Mouse (Mus musculus): ENCODE results near the gene Mark3. TPM values are rescaled to one million over a fixed set of nuclear protein-coding genes. Genes with fewer than 3 reads are reported as not detected.

The Mark3 gene
- total RNA-seq, 2 experiments from 2014 or later = 108 to 110 TPM

DNA sequence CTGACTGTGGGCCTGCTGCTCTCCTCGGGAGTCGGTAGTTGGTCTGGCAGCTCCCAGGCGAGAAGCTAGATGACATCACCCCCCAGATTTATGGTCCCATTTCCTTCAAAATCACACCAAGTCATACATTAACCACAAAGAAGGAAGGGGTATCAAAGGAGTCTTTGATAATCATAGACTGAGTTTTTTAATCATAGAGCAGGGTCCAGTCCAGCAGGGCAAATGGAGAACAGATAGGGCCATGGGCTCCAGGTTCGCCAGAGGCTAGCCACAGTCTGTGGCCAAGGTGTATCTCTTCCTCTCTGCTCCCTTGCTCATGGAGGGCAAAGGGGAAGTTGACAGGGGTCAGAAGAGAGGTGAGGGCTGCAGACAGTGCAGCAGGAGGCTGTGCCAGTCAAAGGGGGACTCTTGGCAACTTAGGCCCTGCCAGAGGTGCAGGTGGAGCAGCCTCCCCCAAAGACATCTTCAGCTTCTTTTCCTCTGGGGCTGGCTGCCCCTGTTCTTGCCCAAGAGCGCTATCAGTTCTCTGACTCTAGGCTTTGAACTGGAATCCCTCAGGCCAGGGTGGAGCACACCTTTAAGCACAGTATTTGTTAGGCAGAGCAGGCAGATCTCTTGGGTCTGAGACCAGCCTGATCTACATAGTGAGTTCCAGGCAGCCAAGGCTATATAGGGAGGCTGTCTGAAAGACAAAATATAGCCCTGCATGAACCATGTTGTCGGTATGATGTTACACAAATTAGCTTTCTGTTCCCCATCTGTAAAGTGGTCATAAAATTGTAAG is 101.7 kb downstream of the Mark3 start:
- no peak for TF ChIP-seq CTCF (conservative IDR thresholded peaks at IDR 0.05)
- DNase-seq (ENCODE audit: low spot score in 2 of 2) = no peak
- H3K27ac ChIP-seq = 0 out of 2 replicates have a peak overlapping the region, but pooled peaks have one; percentile 36

DNA sequence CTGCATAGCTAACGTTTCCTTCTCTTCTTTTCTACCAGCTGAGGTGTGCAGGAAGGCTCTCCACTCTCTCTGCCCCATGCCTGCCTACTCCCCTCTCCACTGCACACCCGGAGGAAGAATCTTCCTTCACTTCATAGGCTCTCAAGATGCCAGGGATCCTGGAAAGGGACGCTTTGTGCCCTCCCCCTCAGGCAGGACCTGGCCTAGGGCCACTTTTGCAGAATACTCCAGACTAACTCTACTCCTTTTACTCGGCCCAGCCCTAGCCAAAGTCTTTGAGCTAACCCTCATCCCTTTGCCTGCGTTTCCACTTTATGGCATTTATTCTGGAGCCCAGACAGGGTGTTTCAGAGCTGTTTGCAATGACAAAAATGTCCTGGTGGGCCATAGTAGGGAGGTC is 103.1 kb downstream of the Mark3 start:
- Histone ChIP-seq H3K4me3 (peak overlapping the region; percentile 94), H3K27ac (peak overlapping the region; percentile 100)
- TF ChIP-seq CTCF (conservative IDR thresholded peaks at IDR 0.05) = no peak
- DNase-seq (ENCODE audit: low spot score in 2 of 2) = no peak

More for the DNA sequence above, 101.7 kb downstream of the Mark3 start:
- H3K4me3 ChIP-seq = no peak overlapping the region

DNA sequence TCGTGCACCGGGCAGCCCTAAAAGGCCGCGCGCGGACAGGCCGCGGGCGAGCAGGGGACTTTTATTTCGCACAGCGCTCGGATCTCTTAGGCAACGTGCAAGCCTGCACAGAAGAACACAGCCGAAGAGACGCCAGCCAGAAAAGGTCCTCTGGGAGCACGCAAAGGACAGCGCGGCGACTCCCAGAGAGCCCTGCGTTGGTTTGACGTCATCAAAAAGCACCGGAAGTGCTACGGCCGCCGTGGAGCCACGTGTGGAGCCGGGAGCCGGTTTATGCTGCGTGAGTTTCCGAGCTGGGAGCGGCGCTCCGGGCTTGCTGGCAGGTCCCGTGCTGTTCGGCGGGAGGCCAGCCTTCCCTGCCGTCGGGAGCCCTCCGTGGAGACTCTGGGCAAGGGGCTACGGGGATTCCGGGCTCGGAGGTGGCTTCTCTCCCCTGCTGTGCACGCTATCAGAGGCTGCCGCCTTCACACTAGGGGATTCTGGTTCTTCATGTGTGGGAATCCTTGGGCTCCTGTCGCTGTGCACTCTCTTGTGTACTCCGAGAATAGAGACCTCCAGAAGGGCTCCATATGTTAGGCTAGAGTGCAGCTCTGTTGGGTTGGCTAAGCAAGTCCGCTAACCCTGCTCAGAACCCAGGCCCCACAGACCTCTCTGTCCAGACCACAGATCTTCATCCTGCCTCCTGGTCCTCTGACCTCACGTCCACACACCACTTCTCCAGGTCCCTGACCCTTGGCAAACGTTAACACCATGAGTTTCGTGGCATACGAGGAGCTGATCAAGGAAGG is 103.8 kb downstream of the Mark3 start, which contains the start of gene Trmt61a:
Trmt61a (plus strand) TSS at position 224 of the 788 bp plus-strand sequence.
- peak; percentile 86 to 90 for DNase-seq (ENCODE audit: low spot score in 2 of 2)

DNA sequence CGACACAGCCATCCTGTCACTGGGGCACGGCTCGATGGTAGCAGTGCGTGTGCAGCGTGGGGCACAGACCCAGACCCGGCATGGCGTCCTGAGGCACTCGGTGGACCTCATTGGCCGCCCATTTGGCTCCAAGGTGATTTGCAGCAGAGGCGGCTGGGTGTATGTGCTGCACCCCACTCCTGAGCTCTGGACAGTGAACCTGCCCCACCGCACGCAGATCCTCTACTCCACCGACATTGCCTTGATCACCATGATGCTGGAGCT is 104.3 kb downstream of the Mark3 start:
- peak overlapping the region; percentile 94 for H3K4me3 ChIP-seq
- H3K27ac ChIP-seq = peak overlapping the region; percentile 100; the same call in 1 of the 2 replicates
- DNase-seq (ENCODE audit: low spot score in 2 of 2) = no peak
- no peak for TF ChIP-seq CTCF (conservative IDR thresholded peaks at IDR 0.05)

More for the DNA sequence above, 103.8 kb downstream of the Mark3 start, which contains the start of gene Trmt61a:
- no peak for TF ChIP-seq CTCF (conservative IDR thresholded peaks at IDR 0.05)
- Histone ChIP-seq H3K27ac (peak within 1 kb of the TSS; percentile 100), H3K4me3 (peak within 1 kb of the TSS; percentile 94)

DNA sequence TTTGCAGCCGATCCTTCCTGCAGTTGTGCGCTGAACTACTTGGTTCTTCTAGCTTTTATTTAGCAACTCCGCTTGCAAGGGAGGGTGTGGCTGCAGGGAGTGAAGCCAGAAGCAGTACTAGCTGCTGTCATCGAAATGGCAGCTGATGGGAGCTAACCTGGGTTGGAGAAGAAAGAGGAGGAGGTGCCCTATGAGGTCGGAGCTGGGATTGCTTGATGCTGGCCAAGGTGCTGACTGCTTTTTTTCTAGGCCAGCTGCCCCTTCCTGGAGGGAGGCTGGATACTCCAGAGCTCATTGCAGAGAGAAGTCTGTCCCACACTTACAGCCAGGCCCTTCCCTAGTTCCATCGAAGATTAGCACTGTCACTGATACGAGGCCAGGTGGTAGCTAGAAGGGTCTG is 104.7 kb downstream of the Mark3 start:
- no peak overlapping the region for H3K27ac ChIP-seq
- TF ChIP-seq CTCF (conservative IDR thresholded peaks at IDR 0.05) = no peak
- H3K4me3 ChIP-seq = peak overlapping the region; percentile 94
- DNase-seq (ENCODE audit: low spot score in 2 of 2) = no peak

DNA sequence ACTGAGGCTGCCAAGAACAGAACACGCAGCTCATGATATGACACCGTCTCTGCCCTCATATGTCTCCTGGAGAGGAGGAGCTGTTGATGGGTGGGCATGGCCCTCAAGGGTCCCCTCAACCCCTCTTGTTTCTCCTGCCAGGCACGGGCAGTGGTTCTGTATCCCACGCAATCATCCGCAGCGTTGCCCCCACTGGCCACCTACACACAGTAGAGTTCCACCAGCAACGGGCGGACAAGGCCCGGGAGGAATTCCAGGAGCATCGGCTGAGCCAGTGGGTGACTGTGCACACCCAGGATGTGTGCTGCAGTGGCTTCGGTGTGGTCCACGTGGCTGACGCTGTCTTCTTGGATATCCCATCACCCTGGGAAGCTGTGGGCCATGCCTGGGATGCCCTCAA is 106.3 kb downstream of the Mark3 start:
- DNase-seq (ENCODE audit: low spot score in 2 of 2) = no peak
- TF ChIP-seq CTCF (conservative IDR thresholded peaks at IDR 0.05) = no peak
- no peak overlapping the region for H3K4me3 ChIP-seq
- peak overlapping the region; percentile 85 for H3K27ac ChIP-seq

DNA sequence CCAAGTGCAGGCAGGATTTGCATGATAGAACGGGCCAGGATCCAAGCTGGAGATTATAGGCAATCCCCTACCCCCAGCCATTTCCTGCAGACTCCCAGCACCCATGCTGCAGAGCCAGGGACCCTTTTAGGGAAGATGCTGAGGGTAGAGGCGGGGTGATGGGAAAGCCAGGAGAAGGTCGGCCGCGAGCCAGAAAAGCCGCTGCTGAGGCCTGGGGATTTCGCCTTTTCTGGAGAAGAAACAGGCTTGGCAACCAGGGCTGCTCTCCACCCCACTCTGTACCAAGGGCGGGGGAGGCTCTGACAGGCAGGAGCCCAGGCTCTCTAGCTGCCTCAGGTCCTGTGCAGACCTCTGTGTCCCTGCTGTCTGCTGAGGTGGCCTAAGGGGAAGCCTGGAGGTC is 107.0 kb downstream of the Mark3 start:
- Histone ChIP-seq H3K27ac (peak overlapping the region; percentile 85), H3K4me3 (peak overlapping the region; percentile 26; the same call in 1 of the 2 replicates)
- DNase-seq (ENCODE audit: low spot score in 2 of 2) = no peak
- no peak for TF ChIP-seq CTCF (conservative IDR thresholded peaks at IDR 0.05)

DNA sequence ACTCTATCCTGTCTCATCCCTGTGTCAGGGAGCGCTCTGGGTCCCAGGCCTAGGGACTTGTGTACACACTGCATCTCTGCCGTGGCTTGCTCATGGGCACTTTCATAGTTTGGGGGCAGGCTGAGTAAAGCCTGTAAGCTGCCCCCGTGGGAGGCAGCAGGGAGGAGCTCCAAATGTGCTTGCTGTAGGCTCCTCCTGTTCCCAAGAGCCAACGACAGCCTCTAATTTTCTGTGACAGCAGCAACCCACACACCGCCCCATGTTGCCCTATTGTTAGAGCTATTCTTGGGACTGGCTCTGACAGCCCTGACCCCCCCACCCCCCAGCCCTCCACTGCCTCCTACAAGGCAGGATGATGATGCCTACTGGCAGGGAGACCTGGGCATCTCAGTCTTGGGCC is 107.7 kb downstream of the Mark3 start:
- no peak for DNase-seq (ENCODE audit: low spot score in 2 of 2)
- no peak for TF ChIP-seq CTCF (conservative IDR thresholded peaks at IDR 0.05)
- peak overlapping the region; percentile 85 for H3K27ac ChIP-seq
- H3K4me3 ChIP-seq = peak overlapping the region; percentile 26; the same call in 1 of the 2 replicates

DNA sequence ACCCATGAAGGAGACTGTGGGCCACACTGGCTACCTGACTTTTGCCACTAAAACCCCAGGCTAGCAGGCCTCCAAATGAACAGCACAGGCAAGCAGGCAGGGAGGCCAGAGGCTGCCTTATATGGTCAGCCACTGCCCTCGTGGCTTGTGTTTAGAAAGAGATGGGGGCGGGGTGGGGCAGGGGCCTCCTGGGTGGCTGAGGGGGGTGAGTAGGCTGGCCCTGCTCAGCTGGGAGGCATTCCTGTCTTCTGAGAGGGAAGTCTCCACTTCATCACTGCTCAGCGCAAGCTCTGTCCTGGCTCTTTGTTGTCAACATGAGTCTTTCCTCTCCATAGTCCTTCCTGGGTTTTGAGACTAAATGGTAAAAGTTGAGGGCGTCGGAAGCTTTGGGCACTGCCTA is 108.5 kb downstream of the Mark3 start:
- Histone ChIP-seq H3K4me3 (no peak overlapping the region), H3K27ac (peak overlapping the region; percentile 85)
- DNase-seq (ENCODE audit: low spot score in 2 of 2) = no peak
- TF ChIP-seq CTCF (conservative IDR thresholded peaks at IDR 0.05) = no peak

DNA sequence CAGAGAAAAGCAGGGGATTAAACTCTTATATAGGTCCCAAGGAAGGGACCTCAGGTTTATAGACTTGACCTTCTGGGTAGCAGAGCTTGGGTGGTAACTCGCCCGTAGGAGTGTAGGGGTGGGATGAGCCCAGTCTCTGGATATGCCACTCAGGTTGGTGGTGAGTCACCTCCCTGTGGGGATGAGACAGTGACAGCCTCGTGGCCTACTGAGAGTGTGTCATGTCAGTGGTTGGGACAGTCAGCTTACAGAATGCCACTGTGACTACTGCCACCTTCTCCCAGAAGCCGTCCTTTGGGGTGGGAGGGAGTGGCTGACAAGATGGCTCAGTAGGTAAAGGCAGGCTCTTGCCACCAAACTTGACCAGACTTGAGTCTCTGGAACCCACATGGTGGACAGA is 112.1 kb downstream of the Mark3 start:
- H3K27ac ChIP-seq = peak overlapping the region; percentile 86
- no peak for TF ChIP-seq CTCF (conservative IDR thresholded peaks at IDR 0.05)
- no peak for DNase-seq (ENCODE audit: low spot score in 2 of 2)
- H3K4me3 ChIP-seq = no peak overlapping the region

DNA sequence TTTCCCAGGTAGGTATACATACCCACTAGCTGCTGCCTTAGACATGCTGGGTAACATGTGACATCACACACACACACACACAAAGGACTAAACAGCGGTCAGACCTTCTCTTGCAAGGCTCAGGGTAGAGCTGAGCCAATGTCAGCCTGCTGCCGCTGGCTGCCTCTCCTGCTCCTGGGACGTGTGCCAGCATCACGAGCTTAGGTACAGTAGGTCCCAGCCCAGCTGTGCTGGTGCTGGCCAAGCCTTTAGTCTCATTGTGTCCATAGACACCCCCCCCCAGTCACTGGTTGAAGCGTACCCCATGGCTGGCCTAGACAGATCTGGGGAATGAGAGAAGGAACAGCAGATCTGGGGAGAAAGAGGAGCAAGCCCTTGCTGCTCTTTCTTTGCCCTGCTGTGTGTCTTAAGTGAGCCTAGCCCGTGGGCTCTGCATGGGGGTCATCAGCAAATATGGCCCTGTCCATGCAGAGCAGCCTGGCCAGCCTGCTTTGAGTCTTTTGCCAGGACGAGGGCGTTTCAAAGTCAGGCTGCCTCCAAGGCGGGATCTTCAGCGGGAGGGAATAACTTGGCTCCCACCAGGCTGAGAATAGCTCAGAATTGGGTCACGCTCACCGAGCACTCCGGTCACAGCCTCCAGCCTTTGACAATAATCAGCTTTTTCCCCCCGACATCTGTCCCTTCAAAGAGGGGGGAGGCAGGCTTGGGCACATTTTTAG is 113.2 kb downstream of the Mark3 start:
- peak overlapping the region; percentile 86 for H3K27ac ChIP-seq
- DNase-seq (ENCODE audit: low spot score in 2 of 2) = peak in 1 of 2 experiments; percentile 60
- no peak for TF ChIP-seq CTCF (conservative IDR thresholded peaks at IDR 0.05)
- no peak overlapping the region for H3K4me3 ChIP-seq

DNA sequence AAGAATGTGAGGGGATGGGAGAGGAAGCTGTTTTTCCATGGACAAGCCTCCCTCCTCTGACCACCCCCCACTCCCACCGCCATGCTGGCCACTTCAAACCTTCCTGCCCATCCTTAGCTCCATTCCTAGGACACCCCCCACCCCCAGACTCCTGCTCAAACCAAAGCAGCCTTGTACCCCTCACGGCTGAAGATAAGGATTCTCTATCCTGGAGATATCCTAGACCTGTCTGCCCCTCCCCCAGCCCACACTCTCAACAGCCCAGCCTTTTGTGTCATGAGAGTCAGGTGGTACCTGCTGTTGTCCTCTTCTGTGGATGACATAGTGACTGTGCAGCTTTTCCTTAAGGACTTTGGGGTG is 113.7 kb downstream of the Mark3 start:
- no peak for DNase-seq (ENCODE audit: low spot score in 2 of 2)
- no peak overlapping the region for H3K4me3 ChIP-seq
- H3K27ac ChIP-seq = peak overlapping the region; percentile 86
- no peak for TF ChIP-seq CTCF (conservative IDR thresholded peaks at IDR 0.05)

DNA sequence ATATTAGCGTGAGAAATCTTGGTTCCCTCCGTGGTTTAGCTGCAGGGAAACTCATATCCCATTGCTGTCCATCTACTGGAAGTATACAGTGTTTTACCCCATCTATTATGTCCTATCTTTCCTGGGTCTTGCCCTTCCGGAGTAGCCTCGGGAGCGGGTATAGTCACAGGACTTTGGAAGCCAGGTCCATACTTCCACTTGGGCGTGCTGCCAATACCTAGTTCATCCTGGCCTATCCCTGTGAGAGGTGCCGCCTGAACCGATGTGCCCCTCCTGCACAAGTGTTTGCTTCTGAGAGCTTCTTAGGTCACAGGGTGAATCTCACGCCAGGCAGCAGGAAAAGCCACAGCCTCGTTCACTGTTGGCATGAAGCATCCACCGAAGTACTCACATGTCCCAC is 115.1 kb downstream of the Mark3 start:
- peak overlapping the region; percentile 7; the same call in 1 of the 2 replicates for H3K27ac ChIP-seq
- TF ChIP-seq CTCF (conservative IDR thresholded peaks at IDR 0.05) = no peak
- no peak for DNase-seq (ENCODE audit: low spot score in 2 of 2)
- no peak overlapping the region for H3K4me3 ChIP-seq
